Mouse (Mus musculus) liver, postnatal 0 days (tissue): ENCODE results near the gene Srek1ip1.

Experiments
- CTCF ChIP-seq: sonication (generic); IDR thresholded peaks from 2 replicates; pipeline ENCODE4 v1.5.1; 2016; ENCODE audit warnings: antibody characterized with exemption, low read depth
- EP300 ChIP-seq: IDR thresholded peaks from 2 replicates; pipeline ENCODE4 v1.6.1; 2016; ENCODE audit warnings: antibody characterized with exemption, low read depth, mild to moderate bottlenecking

- TF ChIP-seq EP300 (no peak), CTCF (peak; percentile 69)
Measured at GRCm38 (mm10) chr13:104805681-104806080, 13.4 kb downstream of the Srek1ip1 start.
